Mouse (Mus musculus): ENCODE results near the gene Oas1c.
"Not testable (repeated sequence)": the region's sequence is repeated elsewhere in the genome, so short reads cannot be mapped to it uniquely, and the experiment has no call there.

The Oas1c gene

GRCm38 (mm10) chr5:120811951-120812819, at the start of gene Oas1c:
TSS of gene Oas1c (minus strand) at chr5:120812514.
- peak; percentile 91 for DNase-seq

DNA sequence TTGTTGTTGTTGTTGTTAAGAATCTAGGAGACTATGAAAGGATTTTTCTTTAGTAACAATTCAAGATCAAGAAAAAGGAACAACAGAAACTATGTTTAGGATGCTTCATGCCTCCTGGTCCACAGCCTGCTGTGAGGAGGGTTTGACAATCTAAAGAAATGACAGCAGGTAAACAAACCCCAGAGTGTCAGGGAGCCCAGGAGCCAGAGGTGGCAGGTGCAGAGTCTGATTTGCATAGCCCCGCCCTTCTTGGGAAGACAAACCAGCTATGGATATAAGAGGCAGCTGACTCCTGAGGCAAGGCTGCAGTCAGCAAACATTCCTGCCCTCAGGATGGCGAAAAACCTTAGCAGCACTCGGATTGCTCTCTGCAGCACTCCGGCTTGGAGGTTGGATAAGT, 48.8 kb upstream of the Oas1c start, which contains the start of gene Oas1h:
Gene Oas1h, plus strand, starts transcription at position 301 of the 400 bp plus-strand sequence.
- DNase-seq = no peak

DNA sequence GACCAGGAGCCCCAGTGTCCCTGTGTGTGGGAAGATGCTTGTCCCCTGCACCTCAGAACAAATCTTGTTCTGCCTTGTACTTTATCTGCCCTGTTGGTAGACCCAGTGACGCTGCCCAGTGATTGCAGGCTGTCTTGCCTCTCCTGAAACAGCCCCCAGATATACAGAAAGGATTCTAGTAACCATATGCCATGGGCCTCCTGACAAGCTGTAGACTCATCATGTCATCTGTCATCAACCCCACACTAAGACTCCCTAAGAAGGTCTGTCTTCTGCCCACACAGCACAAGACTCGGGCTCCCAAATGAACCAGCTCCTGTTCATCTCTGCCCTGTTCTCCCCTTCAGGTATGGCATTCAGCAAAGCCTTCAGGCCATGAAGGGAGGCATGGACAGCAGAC, 46.9 kb upstream of the Oas1c start:
- no peak for DNase-seq

- peak; percentile 11 for DNase-seq
These were observed 37.4 kb upstream of the Oas1c start for GRCm38 (mm10) chr5:120849601-120850136.

GRCm38 (mm10) chr5:120847067-120847466, 34.8 kb upstream of the Oas1c start, which contains the start of gene Oas1f:
TSS of gene Oas1f (plus strand) at chr5:120847367.
- no peak for DNase-seq

DNA sequence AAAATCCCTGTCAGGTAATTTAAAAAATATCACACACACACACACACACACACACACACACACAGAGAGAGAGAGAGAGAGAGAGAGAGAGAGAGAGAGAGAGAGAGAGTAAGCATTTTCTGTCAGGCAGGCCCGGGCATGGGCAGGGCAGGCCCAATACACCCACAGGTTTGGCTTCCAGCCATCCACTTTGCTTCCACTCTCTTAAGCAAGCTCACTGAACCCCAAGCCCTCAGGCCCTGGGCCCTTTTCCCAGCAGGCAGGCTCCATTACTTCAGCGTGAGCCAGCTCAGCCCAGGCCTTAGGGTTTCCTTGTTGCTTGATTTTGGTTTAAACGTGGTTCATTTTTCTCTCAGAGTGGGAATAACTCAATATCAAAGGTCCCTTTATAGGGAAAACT, 32.4 kb upstream of the Oas1c start:
- no peak for DNase-seq

DNA sequence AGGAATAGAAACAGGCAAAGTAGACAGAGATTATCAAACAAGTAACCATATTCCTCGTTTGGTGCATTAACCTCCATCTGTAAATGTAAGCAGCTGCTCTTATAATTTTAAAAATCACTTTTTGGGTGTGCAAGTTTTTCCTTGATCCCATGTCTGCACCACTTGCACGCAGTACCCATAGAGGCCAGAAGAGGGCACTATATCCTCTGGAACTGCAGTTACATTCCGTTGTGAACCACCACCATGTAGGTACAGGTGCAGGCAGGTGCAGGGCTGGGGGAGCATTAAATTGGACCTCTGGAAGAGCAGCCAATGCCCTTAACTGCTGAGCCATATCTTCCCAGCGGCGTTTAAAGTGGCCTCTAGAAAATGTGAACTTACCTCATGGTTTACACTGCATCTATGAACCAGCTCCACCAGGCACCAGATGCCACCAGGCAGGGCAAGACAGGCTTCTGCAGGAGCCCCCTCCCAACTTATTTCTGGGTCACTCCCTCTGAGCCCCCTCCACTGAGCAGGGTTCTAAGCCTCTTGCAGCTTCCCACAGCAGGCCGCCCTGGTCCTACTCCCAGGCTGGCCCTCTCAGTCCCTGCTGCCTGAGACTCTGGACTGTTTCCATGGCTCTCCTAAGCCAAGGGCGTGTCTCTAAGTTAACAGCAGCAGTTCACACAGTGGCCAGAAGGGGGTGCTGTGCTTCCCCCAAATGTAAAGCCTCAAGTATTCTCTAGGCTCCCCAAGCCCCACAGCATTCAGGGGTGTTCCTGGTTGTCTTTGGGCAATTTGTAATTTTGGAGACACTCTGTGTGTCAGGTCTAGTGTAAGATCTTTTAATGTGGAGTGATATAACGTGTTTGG, 24.6 kb upstream of the Oas1c start:
- peak; percentile 19 for DNase-seq

DNA sequence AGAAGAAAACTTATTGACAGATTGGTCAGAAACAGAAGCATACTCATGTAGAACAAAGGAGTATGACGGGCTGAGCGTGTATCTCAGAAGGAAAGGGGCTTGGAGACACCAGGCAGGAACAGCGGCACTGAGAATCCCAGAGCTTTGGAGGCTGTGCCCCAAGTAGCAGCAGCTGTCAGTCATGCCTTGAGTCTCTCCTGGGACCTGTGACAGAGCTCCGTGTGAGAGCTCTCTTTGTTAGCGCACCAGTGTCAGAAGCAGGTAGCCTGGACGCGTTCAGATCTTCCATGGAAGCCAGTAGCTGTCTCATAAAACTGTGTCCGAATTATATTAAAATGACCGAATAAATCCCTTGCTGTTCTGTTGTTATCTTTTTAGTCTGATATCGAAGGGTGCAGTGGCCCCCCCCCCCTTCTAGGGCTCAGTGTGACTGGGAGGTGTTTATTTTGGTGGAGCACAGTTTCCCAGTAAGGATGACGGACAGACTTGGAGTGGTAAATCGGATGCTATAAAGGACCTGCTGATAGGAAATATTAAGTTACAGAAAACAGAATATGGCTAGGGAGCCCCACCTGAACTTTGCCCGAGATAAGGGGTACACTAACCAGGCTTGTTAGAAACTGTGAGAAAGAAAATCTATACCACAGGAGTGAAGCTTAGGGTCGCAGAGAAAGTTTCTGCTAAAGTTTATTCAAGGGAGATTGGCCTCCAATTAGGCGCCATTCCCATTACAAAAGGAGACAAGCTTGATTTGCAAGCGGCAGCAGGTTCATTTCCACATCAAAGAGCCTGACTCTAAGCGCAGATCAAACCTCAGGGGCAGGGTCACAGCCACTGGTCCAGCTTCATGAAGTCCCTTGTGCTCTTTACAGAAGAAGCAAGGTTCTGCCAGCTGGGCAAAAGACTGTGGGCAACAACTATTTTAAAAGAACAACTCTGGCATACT, 21.3 kb upstream of the Oas1c start:
- no peak for DNase-seq

- DNase-seq = no peak
These were observed 18.7 kb upstream of the Oas1c start for GRCm38 (mm10) chr5:120831031-120831430.

DNA sequence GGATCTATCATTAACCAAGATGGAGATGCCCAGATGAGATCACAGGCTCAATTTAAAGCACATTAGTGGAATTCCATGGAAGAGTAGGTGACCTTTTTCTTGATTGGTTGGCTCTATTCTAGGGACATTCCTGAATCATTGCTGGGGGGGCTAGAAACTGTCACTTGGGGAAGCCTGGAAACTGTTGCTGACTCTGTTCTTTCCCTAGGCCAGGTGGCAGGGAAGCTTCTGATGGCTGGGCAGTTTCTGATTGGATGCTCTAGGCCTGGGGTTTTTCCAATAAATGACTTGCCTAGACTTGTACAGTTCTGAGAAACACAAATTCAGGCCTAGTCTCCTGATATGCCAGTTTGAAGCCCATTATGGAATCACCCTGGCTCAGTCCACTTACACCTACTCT, 6.7 kb upstream of the Oas1c start:
- DNase-seq = no peak

- DNase-seq = no peak
These were observed 3.6 kb upstream of the Oas1c start for GRCm38 (mm10) chr5:120815949-120816348.

DNA sequence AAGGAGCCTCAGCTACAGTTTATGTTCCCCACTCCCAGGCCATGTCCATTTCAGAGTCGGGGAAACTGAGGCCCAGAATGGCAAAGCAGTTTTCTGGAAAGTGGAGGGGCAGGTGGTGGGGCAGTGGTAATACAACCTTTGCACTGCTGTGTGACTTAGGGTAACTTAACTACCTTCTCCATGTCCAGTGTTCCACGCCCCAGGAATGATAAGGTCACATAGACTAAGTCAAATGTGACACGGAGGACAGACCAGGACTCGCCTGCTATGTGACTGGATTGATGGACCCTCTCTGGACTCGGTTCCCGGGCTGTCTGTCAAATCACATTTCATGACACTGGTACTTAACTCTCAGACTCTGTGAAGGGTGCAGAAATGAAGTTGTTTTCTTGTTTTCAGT, 709 bp upstream of the Oas1c start:
- DNase-seq = no peak

- DNase-seq = peak; percentile 28
These were observed 3.1 kb downstream of the Oas1c start for GRCm38 (mm10) chr5:120809171-120809570.

DNA sequence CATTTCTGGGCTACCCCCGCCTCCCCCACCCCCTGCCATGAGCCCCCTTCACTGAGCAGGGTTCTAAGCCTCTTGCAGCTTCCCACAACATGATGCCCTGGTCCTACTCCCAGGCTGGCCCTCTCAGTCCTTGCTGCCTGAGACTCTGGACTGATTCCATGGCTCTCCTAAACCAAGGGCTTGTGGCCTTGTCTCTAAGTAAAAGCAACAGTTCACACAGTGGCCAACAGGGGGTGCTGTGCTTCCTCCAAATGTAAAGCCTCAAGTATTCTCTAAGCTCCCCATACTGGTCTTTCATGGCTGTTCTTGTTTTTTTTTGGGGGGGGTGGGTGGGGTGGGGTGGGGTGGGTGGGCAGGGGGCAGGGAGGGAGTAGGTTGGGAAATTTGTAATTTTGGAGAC, 5.9 kb downstream of the Oas1c start:
- peak; percentile 50 for DNase-seq

- no peak for DNase-seq
These were observed 8.7 kb downstream of the Oas1c start for GRCm38 (mm10) chr5:120803596-120803995.

GRCm38 (mm10) chr5:120798943-120799342, 13.4 kb downstream of the Oas1c start:
- not testable (repeated sequence) for DNase-seq

GRCm38 (mm10) chr5:120798147-120798546, 14.2 kb downstream of the Oas1c start:
- DNase-seq = not testable (repeated sequence)

GRCm38 (mm10) chr5:120795480-120796034, 16.8 kb downstream of the Oas1c start, which contains the start of gene Oas1e:
TSS of gene Oas1e (minus strand) at chr5:120795530.
- not testable (repeated sequence) for DNase-seq

GRCm38 (mm10) chr5:120793043-120793442, 19.3 kb downstream of the Oas1c start:
- DNase-seq = peak; percentile 27

GRCm38 (mm10) chr5:120787042-120787441, 25.3 kb downstream of the Oas1c start:
- no peak for DNase-seq

DNA sequence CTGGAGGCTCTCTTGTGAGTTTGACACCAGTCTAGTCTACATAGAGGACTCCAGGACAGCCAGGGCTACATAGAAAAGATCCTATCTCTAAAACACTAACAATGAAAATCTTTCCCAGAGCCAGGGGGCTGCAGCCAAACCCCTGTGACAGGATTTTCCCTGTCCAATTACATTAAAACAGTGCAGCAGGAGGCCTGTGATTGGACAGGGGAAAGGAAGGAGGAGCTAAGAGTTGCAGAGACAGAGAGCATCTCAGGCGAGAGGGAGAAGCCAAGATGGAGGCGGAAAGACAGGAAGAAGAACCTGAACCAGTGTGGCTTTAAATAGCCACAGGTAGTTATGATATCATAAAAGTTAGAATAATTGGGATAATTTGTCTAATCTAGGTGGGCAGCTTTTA, 29.9 kb downstream of the Oas1c start:
- no peak for DNase-seq

GRCm38 (mm10) chr5:120781646-120782045, 30.7 kb downstream of the Oas1c start:
- no peak for DNase-seq
